Mouse (Mus musculus) megakaryocyte, embryonic 14.5 days (primary cell): ENCODE measurements around the gene Btbd35f12. TPM values are rescaled to one million over a fixed set of nuclear protein-coding genes. Genes with fewer than 3 reads are reported as not detected.
"Not testable (repeated sequence)": the region's sequence is repeated elsewhere in the genome, so short reads cannot be mapped to it uniquely, and the experiment has no call there.

Experiments
- H3K27me3 ChIP-seq: replicated peaks from 2 replicates; pipeline ENCODE3; 2012; ENCODE audit warnings: inconsistent platforms
- H3K36me3 ChIP-seq: replicated peaks from 2 replicates; pipeline ENCODE3; 2012; ENCODE audit warnings: low read length, inconsistent platforms, mixed read lengths
- H3K4me1 ChIP-seq: 2 replicates; pipeline ENCODE4 v1.6.1; 2012; ENCODE audit warnings: inconsistent platforms
- H3K4me3 ChIP-seq: replicated peaks from 2 replicates; pipeline ENCODE3; 2012; ENCODE audit warnings: moderate library complexity, mild to moderate bottlenecking, inconsistent platforms
- H3K9me3 ChIP-seq: 2 replicates; pipeline ENCODE4 v1.6.1; 2012; ENCODE audit warnings: inconsistent platforms
- polyA plus RNA-seq: library from polyadenylated mRNA; stranded (reverse); fragments of >175 nt; gene quantifications from 2 replicates; pipeline ENCODE4 v1.2.3, GENCODE M21; 2012; ENCODE audit warnings: low replicate concordance; ENCODE audit not compliant: insufficient read depth

Btbd35f12 gene
- not detected in 2 replicates for polyA plus RNA-seq

DNA sequence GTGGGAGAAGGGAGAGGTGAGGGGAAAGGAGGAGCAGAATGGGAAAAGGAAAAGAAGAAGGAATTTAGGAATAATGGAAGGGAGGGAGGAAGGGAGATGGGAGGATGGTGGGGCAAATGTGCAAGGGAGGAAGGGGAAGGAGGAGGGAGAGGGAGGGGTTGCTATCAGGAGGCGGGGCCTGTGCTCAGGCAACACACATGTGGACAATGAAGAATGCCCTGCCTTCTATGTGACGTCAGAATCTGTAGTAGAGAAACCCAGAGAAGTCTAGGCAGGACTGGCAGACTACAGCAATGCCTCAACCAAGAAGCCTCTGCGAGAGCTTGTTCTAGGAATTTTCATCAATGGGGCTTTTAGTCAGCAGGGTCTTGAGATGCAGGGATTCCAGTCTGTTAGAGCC is at the start of gene Btbd35f12:
Gene Btbd35f12, plus strand, starts transcription at position 301 of the 400 bp plus-strand sequence.
- not testable (repeated sequence) for H3K4me1 ChIP-seq, H3K4me3 ChIP-seq, H3K9me3 ChIP-seq

DNA sequence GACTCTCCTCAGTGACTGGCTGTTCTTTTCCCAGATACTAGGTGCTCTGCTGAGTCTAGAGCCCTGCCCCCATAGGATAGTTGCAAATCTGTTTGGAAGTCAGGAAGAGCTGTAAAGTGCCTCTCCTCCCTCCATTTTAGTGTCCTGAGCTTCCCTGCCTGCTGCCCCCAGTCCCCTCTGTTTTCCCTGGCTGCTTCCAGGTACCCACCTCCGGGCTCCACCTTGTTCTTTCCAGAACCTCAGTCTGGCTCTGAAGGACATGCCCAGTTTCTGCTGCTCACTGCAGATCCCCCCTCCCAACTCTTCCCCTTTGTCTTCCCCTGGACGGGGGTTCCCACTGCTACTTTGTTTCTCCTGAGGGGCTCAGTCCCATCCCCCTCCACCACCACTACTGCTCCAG is 40.1 kb downstream of the Btbd35f12 start:
- not testable (repeated sequence) for H3K4me1 ChIP-seq, H3K4me3 ChIP-seq, H3K27me3 ChIP-seq, H3K36me3 ChIP-seq, H3K9me3 ChIP-seq

More for the DNA sequence above, at the start of gene Btbd35f12:
- H3K27me3 ChIP-seq, H3K36me3 ChIP-seq: not testable (repeated sequence)

Other genes starting within 250 kb of the Btbd35f12 start
- not detected in 2 replicates for gene Spin2-ps6, start 78.5 kb upstream of the Btbd35f12 start, polyA plus RNA-seq